Mouse (Mus musculus): ENCODE measurements at regions not wholly inside any gene's neighbourhood (a gene's known extent, or its start where the extent isn't known, plus 50 kb on each side); places are given as distances from the start of the nearest gene placed in this dataset.

GRCm38 (mm10) chr13:15910578-15910977 is 101.1 kb upstream of the Inhba start:
- no peak for DNase-seq (ENCODE audit: extremely low spot score in 1 of 2, low spot score in 2 of 2)
- intact Hi-C loops (cut with DNase I) = no loop called here

GRCm38 (mm10) chr13:15911263-15911662 is 100.4 kb upstream of the Inhba start:
- intact Hi-C loops (cut with DNase I) = no loop called here
- no peak for DNase-seq (ENCODE audit: extremely low spot score in 1 of 2, low spot score in 2 of 2)

GRCm38 (mm10) chr13:15914270-15914669 is 97.4 kb upstream of the Inhba start:
- intact Hi-C loops (cut with DNase I) = no loop called here
- DNase-seq (ENCODE audit: extremely low spot score in 1 of 2, low spot score in 2 of 2) = no peak

GRCm38 (mm10) chr13:15929890-15930289 is 81.8 kb upstream of the Inhba start:
- no peak for DNase-seq (ENCODE audit: extremely low spot score in 1 of 2, low spot score in 2 of 2)
- intact Hi-C loops (cut with DNase I) = no loop called here

GRCm38 (mm10) chr13:15931553-15932162 is 80.0 kb upstream of the Inhba start:
- intact Hi-C loops (cut with DNase I) = no loop called here
- DNase-seq (ENCODE audit: extremely low spot score in 1 of 2, low spot score in 2 of 2) = no peak

GRCm38 (mm10) chr13:15935689-15936088 is 76.0 kb upstream of the Inhba start:
- intact Hi-C loops (cut with DNase I) = no loop called here
- DNase-seq (ENCODE audit: extremely low spot score in 1 of 2, low spot score in 2 of 2) = no peak

GRCm38 (mm10) chr13:15936109-15936508 is 75.5 kb upstream of the Inhba start:
- DNase-seq (ENCODE audit: extremely low spot score in 1 of 2, low spot score in 2 of 2) = no peak
- intact Hi-C loops (cut with DNase I) = no loop called here

GRCm38 (mm10) chr13:15950143-15950542 is 61.5 kb upstream of the Inhba start:
- intact Hi-C loops (cut with DNase I) = no loop called here
- DNase-seq (ENCODE audit: extremely low spot score in 1 of 2, low spot score in 2 of 2) = no peak

GRCm38 (mm10) chr13:15950885-15951610 is 60.6 kb upstream of the Inhba start:
- intact Hi-C loops (cut with DNase I) = no loop called here
- DNase-seq (ENCODE audit: extremely low spot score in 1 of 2, low spot score in 2 of 2) = no peak
